Mouse (Mus musculus) retina, adult 2 months (tissue): Measurements from ENCODE around the gene Lrrc4c.

Experiments used
- DNase-seq: peaks from one replicate; pipeline ENCODE4 v3.0.0-alpha.2; 2012; ENCODE audit warnings: low read depth, low spot score

The Lrrc4c gene

DNA sequence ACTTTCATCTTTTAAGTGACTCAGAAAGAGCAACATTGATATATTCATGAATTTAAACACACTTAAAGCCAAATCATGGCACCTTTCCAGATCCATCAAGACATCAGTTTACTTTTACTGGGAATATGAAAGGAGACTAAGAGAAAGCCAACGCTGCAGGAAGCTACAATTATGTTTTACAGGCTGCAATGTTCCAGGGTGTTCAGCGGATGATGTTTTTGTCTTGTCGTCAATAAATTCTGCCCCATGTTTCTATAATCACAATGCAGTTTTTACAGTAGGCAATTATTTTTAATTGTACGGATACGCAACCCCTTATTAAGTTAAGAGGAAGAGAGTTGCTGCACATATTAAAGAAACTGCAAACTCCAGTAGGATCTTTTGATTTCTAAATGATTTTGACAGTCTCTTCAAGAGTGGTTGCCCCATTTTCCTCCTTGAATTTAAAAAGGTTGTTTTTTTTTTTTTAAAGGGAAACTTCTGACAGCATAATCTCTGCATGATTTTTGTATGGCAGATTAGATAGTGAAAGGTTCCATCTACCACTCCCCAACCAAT is 532.9 kb downstream of the Lrrc4c start:
- no peak for DNase-seq

GRCm38 (mm10) chr2:96853797-96854196 is 535.8 kb downstream of the Lrrc4c start:
- DNase-seq, result no peak

DNA sequence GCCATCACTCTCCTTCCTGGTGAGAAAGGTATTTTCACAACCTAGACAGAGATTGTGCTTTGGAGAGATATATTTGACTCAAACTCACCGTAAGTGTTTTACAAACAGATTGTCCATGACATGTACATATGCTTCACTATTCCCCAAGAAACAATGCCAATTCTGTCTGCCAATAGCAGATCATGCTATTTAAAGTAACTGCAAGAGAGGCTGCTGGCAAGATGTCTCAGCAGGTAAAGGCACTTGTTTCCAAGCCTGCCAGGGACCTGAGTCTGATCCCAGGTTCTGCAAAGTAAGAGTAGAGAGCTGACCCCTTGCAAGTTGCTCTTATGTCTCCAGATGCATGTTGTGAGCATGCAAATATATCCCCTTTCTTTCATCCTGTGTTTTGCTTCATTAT is 558.1 kb downstream of the Lrrc4c start:
- no peak for DNase-seq

- no peak for DNase-seq
These were observed 631.6 kb downstream of the Lrrc4c start for GRCm38 (mm10) chr2:96949531-96949930.

DNA sequence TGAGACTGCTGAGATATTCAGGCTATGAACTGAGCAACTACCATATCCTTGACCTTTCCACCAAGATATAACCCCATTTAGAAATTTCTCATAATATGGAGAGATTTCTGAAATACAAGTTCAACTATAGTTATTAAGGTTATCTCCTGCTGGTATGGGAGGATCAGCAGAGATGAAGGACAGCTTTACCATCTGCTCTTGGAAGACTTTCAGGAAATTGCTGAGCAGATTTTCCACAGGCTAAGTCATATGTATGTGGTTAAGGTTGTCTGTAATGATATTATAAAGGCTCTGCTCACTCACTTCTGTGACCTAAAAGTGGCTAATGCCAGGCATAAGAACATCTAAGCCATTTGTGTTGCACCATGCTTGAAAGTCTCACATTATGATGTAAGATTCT is 681.6 kb downstream of the Lrrc4c start:
- no peak for DNase-seq

DNA sequence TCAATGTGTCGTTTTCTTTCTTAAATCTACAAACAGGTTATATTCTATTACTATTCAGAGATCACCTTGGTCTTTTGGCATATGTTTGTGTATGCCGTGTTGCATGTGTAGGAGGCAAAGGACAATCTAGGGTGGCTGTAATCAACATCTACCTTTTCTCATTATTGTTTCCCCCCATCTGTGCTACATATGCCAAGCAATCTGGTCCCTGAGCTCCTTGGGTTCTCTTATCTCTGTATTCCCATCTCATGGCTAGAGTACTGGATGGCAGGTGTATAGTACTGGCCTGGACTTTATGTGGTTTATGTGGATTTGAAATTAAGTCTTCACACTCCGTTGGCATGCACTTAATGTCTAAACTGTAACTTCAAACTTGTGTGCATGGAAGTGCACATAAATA is 700.4 kb downstream of the Lrrc4c start:
- no peak for DNase-seq

- DNase-seq, result no peak
These were observed 709.0 kb downstream of the Lrrc4c start for GRCm38 (mm10) chr2:97026991-97027390.

DNA sequence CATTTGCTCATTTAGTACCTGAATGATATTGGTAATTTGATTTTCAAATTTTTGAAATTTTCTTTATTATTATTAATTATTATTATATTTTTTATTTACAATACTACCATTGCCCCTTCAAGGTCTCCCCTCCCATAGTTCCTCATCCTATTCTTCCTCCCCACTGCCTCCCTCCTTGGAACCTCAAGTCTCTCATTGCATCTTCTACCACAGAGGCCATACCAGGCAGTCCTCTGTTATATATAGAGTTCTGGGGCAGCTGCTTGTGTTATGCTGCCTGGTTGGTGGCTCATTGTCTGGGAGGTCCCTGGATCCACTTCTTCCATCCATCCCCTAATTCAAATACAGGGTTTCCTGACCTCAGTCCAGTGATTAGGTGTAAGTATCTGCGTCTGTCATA is 709.6 kb downstream of the Lrrc4c start:
- no peak for DNase-seq

DNA sequence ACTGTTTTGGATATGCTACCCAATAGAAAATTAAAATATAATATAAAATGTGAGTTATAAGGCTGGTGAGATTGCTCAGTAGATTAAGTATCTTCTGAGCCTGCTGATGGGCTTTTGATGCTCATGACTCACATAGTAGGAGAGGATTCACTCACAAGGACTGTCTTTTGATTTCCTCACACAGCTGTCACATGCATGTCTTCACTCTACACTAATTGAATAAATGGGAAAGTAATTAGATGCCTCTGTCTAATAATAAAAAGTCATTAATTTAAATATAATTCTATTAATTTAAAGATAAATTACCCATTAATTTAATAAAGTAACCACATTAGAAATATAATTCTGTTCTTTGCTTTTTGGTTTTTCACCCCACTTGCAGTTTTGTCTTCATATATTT is 718.4 kb downstream of the Lrrc4c start:
- no peak for DNase-seq

DNA sequence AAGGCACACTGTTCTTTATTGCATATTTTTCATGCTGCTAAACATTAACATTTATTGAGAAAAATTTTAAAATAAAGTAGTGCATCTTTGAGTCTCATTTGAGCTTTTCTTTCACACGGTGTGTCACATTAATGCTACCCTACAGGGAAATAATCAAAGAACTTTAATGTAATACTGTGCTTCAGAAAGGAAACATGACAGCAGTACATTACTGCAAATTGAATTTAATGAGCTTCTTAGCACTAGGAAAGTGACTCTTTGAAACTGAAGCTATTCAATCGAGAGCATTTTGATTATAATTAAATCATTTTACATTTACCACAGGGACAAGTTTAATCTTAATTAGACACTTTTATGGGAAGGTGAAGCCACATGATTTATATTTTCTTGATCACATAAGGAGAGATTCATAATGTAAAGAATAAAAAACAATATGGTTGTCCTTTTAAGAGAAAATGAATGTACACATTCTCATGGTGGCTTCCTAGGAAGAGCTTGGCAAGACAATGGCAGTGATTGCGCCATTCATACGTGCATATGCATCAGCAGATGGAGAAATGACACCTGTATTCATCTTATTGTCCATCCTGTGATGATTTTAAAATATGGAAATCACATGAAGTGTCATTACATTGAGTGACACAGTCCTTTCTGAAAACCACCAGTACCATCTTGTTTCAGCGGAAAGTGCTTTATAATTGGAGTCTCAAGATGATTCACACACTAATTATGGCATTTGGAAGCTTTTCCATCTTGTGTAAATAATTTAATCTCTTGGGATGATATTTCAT is 719.2 kb downstream of the Lrrc4c start:
- DNase-seq, result no peak

- DNase-seq, result no peak
These were observed 726.0 kb downstream of the Lrrc4c start for GRCm38 (mm10) chr2:97044016-97044415.

- DNase-seq, result no peak
These were observed 727.7 kb downstream of the Lrrc4c start for GRCm38 (mm10) chr2:97045628-97046027.

DNA sequence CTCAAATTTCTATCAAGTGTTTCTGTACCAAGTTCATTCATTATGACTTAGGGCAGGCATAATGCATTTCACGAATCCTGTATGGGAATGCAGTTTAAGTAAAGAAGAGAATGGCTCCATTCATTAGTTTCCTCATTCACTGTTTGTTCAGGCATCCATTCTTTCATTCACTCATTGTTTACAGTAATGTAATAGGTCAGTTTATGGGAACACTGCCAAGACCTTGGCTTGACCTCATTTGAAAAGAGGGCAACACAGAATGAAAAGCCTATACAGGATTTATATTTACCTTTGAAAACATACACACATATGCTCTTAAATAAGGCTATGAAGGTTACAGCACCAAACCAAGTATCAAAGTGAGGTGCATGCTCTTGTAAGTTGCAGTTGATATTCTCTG is 762.2 kb downstream of the Lrrc4c start:
- DNase-seq, result no peak

DNA sequence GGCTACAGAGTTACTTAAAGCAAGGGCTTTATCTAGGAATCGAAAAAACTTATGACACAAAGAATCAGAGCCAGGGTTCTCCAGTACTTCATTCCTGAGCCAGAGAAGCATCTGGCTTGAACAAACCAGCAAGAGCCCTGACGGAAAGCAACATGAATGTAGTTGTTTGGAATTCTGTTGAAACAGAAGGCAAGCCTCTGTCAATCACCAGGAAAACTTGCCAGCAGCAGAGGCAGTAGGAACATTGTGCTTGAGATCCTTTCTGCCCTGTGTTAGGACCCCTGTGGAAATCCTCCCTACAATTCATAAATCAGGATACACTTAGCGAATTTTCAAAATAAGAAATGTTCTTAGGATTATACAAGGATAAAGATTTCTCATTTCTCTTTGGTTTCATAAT is 780.0 kb downstream of the Lrrc4c start:
- no peak for DNase-seq

GRCm38 (mm10) chr2:97103398-97104162 is 785.6 kb downstream of the Lrrc4c start:
- DNase-seq, result no peak

GRCm38 (mm10) chr2:97124246-97124645 is 806.3 kb downstream of the Lrrc4c start:
- DNase-seq, result no peak

DNA sequence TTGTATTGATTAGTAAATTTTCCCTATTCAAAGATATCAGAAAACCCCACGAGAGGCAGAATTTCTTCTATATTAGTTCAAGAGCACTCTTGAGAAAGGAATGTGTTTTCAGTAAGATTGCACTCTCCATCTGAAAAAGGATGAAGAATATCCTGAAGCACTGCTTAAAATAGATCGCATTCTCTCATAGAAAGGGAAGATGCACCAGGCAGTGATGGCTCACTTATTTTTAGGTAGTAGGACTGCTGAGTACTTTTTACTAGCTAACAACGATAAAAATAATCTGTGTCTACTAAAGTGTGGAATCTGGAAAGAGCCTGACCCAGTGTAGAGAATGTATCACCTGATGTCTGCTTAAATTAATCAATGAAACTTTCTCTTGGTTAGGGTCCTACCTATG is 820.5 kb downstream of the Lrrc4c start:
- no peak for DNase-seq

- DNase-seq, result no peak
These were observed 833.7 kb downstream of the Lrrc4c start for GRCm38 (mm10) chr2:97151626-97152194.

GRCm38 (mm10) chr2:97165745-97166144 is 847.8 kb downstream of the Lrrc4c start:
- no peak for DNase-seq

DNA sequence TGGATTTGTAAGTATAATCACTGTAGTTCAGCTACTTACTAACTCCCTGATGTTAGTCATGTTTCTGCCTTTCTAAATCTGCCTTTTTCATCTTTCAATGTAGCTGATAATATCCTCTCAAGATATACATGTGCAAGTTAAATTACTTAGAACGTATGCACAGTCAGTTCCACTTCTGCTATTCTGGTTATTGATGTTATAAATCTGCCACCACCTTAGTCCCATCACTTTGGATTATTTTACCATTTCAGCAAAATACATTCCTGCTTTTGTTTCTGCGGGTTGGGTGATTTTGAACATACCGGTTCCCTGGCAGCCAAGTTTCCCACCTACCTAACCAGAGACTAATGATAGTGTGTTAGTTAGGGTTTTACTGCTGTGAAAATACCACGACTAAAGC is 860.4 kb downstream of the Lrrc4c start:
- no peak for DNase-seq

DNA sequence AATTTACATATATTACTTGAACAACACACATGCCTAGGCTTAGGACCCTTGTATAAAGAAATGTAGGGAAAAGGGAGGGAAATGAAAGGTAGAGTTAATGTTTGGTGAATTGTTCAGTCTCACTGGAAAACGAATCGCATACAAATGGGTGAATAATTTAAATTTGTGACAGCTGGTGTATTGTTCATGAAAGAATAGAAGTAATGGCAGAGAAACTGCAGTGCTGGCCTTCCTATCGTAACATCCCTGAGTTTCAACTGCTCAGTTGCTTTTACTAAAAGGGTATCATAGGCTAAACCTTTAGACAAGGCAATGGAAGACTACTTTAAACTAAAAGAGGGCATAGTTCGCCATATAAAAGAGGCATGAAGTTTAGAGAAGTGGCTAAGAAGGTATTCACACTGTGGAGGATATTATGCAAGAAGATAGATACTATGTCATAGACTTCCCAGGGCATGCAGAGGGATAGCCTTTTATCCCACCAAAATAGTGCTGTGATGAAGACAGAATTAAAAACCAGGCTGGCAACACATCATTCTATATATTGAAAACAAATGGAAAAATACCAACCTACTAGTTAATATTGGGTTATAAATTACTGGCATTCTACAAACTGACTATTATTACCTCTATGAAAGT is 879.1 kb downstream of the Lrrc4c start:
- no peak for DNase-seq

DNA sequence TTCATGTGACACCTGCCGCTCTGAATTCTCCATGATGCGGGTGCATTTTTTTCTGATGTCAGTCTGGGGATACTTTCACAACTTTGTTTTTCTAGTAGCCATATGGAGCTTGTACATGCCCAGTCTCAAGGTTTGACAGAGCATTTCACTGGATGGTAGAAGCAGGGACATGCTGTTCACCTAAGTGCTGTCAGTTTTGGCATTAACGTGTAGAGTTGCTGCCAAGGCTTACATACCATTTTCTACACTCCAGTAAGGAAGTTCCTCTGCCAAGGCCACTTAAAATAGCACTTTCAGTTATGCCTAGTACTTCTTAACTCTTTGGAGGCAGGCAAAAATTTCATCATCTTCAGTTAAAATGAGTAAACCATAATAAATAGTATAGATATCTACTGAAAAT is 915.0 kb downstream of the Lrrc4c start:
- DNase-seq, result no peak
